Mouse (Mus musculus): ENCODE measurements around the gene Bfsp2.

Gene Bfsp2

GRCm38 (mm10) chr9:103383576-103383975, 96.6 kb downstream of the Bfsp2 start:
- DNase-seq (ENCODE audit: low spot score in 2 of 2) = no peak

- DNase-seq (ENCODE audit: low spot score in 2 of 2) = no peak
Measured at GRCm38 (mm10) chr9:103382989-103383388, 97.2 kb downstream of the Bfsp2 start.

- no peak for DNase-seq (ENCODE audit: low spot score in 2 of 2)
Measured at GRCm38 (mm10) chr9:103380566-103380965, 99.7 kb downstream of the Bfsp2 start.

GRCm38 (mm10) chr9:103379199-103379598, 101.0 kb downstream of the Bfsp2 start:
- DNase-seq (ENCODE audit: low spot score in 2 of 2) = no peak

- no peak for DNase-seq (ENCODE audit: low spot score in 2 of 2)
Measured at GRCm38 (mm10) chr9:103378686-103379085, 101.5 kb downstream of the Bfsp2 start.

GRCm38 (mm10) chr9:103376346-103377320, 103.6 kb downstream of the Bfsp2 start:
- DNase-seq (ENCODE audit: low spot score in 2 of 2) = no peak

All from right cerebral cortex, adult 2 months (tissue).